Mouse (Mus musculus): ENCODE measurements around the gene Decr2. TPM values are rescaled to one million over a fixed set of nuclear protein-coding genes. Genes with fewer than 3 reads are reported as not detected.
"Not testable (repeated sequence)": the region's sequence is repeated elsewhere in the genome, so short reads cannot be mapped to it uniquely, and the experiment has no call there.

Decr2 gene
- total RNA-seq (2021), result 10 to 100 TPM in 1 of 2 experiments, 1 to 10 TPM in 1; 9.2 to 12.9 TPM
- long read RNA-seq, experiment 1, transcript Decr2-201 (9 exons, 2,224 nt), result major isoform, 12 of 18 reads
- long read RNA-seq, experiment 1, partial matches to known transcripts, result 0 of 18 reads
- long read RNA-seq, experiment 1, other reads (novel, unspliced or antisense), result 6 of 18 reads
- long read RNA-seq, experiment 2, transcript Decr2-201 (9 exons, 2,224 nt), result major isoform, 14 of 16 reads
- long read RNA-seq, experiment 2, partial matches to known transcripts, result 1 of 16 reads
- long read RNA-seq, experiment 2, other reads (novel, unspliced or antisense), result 1 of 16 reads

DNA sequence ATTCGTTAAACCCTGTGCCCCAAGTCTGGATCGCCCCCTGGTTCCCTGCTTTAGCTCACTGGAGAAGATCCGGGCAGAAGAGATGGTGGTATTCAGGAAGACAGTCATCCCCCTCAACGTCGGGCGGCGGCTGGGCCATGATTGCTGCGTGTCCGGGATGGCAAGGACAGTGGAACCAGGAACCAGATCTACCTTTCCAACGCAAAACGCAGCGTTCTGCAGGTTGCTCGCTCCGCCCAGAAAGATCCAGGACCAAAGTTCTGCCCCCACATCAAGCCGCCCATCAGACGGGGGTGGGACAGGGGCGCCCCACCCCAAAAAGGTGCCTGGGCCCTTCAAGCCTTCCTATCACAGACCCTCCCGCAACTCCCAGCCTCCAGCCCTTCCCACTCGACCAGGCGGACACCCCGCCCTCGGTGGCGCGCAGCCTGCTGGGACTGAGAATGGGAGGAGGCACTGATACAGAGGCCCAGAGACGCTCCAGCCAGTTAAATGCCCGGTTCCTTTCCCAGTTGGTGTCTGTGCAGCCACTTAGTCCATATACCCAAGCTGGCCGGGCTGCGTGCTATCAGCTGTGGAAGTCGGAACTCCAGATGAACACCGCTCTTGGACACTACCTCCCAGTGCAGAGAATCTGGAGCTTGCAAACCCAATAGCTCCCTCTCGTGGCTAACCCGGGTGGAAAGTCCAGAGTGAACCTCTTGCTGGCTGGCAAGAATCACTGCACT lies at the start of gene Decr2:
TSS of gene Decr2 (minus strand) at position 433 of the 728 bp plus-strand sequence.
- peak; percentile 62 to 86 for DNase-seq (ENCODE audit: low spot score in 2 of 2)

DNA sequence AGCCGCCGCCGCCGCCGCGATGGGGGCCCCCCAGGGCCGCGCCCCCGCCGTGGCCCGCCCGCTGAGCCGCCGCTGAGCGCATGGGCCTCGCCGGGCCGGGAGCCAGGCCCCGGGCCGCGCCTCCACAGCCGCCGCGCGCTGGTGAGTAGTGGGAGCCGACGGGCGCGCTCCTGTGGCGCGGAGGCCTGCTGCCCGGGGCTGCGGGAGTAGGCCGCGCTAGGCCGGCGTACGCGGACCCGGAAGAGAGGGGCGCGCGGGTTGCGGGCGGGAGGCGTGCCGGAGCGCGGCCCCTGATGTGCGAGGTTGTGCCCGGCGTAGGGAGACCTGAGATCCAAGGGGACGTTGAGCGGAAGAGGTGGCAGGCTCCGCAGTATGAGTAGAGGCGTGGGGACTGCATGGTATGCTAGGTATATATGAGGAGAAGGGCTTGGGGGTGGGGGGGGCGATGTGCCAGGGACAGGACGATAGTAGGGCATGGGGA lies 48.8 kb upstream of the Decr2 start:
- DNase-seq (ENCODE audit: low spot score in 2 of 2), result peak; percentile 47 to 68

DNA sequence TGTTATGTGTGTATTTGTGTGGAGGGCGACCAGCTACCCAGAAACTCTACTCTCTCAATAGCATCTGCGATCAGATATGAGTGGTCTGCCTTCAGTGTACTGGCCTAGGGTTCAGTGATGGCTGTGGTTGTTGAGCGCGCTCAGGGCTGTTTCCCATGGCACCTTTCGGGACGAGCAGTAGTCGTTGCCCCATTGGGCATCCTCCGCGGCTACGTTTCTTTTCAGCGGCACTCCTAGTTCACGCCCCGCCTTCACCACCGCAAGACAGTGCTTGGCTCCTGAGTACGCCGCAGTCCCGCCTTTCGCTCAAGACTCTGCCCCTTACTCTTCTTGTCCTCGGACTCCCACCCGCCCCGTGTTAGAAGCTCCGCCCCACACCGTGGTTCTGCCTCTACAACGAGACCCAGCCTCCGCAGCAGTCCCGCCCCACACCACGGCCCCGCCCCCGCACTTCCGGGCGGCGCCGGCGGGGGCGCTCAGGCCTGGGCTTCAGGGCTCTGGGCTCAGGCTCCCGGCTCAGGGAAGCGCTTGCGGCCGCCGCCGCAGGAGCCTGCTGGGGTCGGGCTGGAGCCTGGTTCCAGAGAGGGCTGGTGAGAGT lies 48.2 kb upstream of the Decr2 start, which contains the start of gene Axin1:
TSS of gene Axin1 (plus strand) at position 450 of the 598 bp plus-strand sequence.
- DNase-seq (ENCODE audit: low spot score in 2 of 2), result peak; percentile 82 to 92

DNA sequence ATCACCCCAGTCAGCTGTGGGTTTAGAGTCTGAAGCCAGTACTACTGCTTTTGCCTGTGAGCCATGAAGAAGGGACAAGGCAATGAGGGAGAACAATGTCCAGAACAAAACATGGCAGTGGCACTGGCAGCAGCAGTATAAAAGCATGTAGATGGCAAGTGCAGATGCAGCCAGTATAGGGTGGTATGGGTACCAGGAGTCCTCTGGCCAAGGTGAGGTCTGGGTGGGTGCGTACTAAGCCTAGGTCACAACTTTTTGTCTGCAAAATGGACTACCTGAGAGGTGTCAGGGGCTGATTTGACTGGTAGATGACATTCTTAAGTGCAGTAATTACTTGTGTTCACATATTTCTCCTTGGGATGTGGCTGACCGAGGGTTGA lies 47.6 kb upstream of the Decr2 start:
- no peak for DNase-seq (ENCODE audit: low spot score in 2 of 2)

DNA sequence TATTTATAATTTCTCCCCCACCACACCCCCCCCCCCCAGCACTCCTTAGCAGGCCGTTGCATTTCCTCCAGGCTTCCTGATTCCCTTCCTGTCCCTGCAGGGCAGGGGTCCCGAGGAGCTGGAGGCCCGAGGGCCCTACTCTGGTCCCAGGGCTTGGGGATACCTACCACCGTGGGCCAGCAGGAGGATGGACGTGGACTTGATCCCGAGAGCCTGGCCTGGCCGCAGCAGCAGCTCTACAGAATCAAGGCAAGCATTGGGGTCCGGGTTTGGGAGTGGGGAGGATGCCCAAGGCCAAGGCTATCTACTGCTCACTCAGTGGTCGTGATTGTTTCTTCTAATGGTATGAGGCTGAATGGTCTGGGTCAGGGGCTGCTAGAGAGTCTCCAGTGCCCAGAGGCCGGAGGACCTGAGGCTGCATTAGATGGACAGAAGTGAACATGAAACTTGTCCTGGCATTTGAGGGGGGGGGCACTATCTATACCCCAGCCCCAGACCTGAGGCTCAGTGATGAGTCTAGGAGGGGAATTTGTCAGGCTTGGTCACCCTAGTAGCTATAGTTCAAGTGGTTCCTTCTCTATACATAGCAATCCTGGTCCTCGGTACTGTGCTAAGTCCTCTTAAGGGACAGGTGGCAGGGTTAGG lies 47.1 kb upstream of the Decr2 start:
- DNase-seq (ENCODE audit: low spot score in 2 of 2), result no peak

DNA sequence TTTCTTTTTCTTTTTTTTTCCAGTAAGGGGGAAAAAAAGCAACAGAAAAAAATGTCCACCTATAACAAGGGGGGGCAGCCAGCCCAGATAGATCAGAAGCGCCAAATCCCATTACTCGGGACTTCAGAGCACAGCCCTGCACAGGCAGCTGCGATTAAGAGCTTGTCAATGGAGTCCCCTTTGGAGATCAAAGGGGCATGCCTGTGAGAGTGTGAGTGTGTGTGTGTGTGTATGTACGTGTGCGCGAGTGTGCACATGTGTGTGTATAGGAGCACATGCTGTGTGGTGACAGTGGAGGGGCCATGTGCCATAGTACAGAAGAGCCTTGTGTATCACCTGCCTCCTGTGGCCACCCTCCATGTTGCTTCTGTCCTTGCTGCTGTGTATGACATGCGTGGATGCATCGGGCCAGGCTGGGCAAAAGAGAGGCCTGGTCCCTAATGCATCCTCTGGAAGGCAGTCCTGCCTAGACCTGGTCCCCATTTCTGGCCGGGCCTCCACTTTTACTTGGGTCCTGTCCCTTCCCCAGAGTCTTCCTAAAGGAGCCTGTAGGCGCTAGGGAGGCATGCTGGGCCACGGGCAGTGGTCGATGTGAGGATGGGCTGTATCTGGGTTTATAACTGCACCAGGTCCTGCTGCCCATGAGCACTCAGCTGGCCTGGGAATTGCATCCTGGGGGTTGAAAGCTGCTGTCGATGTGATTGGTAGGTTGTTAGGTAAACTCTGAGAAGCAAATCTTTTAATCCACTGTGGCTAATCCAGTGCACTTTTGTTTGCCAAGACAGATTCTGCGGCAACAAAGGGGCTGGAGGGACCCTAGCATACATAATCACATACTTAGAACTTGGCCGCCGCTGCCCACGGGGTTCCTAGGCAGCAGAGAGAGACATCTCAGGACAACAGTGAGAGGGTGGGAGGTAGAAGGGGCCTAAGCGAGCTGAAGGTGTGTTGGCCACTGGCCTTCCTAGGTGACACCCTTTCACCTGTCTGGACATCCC lies 42.0 kb upstream of the Decr2 start:
- no peak for DNase-seq (ENCODE audit: low spot score in 2 of 2)

DNA sequence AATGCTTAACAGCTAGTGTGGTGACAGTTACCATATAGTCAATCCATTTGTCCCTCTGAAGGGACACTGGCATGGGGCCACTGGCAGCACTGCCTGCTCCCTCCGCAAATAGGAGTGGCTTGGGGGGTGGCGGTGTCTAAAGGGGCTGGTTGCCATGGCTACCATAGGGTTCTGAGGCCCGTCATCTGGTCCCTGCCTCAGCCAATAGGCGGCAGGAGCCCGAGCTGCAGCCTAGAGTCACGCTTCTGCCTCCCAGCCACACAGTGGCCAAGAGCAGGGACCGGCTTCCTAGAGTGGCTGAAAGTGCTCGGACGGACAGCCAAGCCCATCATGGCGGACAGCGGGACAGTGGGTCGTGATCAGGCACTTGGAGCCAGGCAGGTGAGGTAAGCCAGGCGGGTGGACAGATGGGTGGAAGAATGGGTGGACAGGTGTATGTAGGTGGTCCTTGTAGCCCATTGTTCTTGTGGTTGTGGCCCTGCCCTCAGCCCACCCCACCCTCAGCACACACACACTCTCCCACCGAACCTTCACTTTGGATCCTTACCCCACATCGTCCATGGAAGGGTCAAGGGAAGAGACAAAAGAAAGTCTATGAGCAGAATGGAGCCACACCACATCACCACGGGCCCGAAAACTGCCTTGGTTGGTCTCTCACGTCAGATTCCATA lies 41.1 kb upstream of the Decr2 start:
- DNase-seq (ENCODE audit: low spot score in 2 of 2), result no peak

DNA sequence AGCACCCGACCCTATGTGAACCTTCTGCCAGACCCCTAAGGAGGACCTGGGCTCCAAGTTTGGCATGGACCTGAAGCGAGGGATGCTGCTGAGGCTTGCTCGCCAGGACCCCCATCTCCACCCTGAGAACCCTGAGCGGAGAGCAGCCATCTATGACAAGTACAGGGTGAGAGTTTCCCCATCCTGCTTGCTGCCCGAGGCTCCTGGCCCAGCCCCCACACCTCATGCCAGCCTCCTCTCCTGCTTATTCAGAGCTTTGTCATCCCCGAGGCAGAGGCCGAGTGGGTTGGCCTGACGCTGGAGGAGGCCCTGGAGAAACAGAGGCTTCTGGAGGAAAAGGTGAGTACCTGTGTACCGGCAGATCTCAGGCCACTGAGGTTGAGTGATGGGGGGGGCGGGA lies 35.1 kb upstream of the Decr2 start:
- DNase-seq (ENCODE audit: low spot score in 2 of 2), result no peak

DNA sequence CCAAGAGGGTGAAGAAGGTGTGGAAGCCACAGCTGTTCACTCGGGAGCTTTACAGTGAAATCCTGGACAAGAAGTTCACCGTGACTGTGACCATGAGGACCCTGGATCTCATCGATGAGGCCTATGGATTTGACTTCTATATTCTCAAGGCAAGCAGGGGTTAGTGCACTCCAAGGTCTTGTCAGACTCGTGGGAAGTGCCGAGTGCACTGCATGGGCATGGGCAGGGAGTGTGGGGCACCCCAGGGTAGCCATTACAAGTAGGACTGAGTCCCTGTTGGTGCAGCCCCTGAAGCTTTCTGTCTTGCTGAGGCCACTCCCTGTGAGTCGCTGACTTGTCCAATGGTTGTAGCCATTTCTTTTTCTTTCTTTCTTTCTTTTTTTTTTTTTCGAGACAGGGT lies 34.4 kb upstream of the Decr2 start:
- no peak for DNase-seq (ENCODE audit: low spot score in 2 of 2)

DNA sequence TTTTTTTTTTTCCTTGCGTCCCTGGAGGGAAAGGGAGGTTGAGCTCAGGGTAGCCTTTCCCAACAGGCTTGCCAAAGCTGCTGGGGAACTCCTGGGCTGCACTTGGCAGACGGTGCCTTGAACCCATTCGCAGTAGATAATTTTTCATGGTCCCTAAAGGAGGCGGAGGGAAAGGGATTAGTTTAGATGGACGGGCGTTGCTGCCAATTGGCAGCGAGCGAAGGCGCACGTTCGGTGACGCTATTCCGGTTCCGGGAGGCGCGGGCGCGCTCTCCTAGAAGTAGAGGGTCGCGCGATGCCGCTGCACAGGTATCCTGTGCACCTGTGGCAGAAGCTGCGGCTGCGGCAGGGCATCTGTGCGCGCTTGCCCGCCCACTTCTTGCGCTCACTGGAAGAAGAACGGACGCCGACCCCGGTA lies 33.1 kb upstream of the Decr2 start, which contains the start of gene Mrpl28:
TSS of gene Mrpl28 (plus strand) at position 234 of the 418 bp plus-strand sequence.
- DNase-seq (ENCODE audit: low spot score in 2 of 2), result peak; percentile 90 to 96

DNA sequence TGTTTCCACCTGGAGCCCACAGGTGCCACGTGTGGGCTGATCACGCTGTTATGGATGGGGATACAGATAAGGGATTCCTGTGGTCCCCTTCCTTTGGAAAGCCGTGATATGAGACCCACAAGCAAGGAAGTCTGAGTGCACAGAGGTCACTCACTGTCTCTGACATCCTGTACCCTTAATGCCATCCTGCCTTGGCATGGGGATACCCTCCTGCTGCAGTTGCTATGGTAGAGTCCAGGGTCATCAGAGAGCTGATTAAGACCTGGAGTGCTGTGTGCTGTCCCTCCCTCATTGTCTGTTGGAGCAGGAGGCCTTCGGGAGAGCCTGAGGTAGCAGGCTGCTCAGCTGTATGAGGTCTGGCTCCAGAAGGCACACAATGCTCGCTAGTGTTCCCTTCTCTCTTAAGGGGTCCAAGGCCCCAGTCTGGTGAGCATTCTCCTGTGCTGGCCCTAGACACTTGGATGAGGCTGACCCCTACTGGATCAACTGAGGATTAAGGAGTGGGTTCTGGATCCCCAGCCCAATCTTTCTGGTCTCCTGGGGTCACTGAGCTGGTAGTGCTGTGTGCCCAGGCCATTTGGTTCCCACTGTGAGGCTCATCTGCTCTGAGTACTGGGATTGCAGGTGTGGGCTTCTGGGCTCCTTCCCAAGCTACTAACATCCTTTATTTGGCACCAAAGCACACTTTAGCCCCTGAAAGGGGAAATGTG lies 32.4 kb upstream of the Decr2 start:
- no peak for DNase-seq (ENCODE audit: low spot score in 2 of 2)

DNA sequence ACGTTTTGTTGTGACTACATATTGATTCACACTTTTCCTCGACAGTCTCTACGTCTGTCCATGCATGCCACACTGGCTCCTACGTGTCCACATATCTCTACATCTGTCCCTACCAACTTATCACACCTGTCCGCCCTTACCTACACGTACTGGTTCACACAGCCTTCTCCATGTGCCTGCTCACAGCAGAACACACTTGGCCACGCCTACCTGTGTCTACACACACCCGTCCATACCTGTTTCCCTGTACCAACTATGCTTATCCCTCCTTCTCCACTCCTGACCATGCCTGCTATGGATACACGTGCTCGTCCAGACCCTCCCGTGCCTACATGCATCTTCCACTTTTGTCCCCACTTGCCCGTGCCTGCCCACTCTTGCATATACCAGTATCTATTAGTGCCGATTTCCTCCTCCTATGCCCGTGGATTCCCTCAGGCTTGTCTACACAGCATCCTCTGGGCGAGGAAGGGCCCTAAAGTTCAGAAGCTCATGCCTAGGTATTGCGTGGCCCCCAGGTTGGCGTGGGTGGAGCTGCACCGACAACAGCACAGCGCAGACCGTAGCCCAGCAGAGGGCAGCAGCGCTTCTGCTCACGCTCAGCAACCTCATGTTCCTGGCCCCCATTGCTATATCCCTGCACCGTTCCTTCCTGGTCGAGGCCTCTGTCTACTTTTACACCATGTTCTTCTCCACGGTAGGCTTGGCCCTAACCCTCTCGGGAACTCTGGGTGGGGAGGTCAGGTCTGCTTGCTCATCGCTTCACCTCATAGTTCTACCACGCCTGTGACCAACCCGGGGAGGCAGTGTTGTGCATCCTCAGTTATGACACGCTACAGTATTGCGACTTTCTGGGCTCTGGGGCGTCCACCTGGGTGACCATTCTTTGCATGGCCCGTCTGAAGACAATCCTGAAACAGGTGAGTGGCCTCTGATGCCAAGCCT lies 29.9 kb upstream of the Decr2 start:
- DNase-seq (ENCODE audit: low spot score in 2 of 2), result peak in 1 of 2 experiments; percentile 44

DNA sequence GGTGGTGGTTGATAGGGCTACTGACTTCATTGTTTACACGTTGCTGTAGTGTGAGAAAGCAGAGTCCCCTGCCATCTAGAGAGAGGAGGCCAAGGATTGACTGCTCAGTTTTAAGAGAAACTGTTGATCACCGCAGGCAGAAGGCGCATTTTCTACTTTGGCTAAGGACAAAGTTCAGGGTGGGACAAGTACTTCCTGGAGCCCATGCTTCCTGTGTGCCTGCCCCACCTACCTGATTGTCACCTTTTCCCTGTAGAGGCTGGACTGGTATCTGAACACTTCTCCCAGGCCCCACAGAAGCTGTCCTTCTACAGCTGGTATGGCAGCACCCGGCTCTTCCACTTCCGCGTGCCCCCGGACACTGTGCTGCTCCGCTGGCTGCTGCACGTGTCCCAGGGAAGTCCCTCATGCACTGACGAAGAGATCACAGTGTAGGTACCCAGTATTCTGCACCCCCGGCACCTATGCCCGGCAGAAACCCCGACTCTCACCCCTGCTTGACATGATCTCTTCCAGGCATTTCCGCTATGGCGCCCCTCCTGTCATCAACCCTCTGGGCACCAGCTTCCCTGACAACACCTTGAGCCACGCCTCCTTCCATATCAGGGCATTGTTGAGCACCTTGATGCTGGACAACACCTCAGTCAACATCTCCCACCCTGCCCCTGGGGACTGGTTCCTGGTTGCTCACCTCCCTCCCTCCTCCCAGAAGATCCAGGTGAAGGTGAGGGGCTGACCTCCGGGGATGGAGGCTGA lies 26.5 kb upstream of the Decr2 start:
- no peak for DNase-seq (ENCODE audit: low spot score in 2 of 2)

DNA sequence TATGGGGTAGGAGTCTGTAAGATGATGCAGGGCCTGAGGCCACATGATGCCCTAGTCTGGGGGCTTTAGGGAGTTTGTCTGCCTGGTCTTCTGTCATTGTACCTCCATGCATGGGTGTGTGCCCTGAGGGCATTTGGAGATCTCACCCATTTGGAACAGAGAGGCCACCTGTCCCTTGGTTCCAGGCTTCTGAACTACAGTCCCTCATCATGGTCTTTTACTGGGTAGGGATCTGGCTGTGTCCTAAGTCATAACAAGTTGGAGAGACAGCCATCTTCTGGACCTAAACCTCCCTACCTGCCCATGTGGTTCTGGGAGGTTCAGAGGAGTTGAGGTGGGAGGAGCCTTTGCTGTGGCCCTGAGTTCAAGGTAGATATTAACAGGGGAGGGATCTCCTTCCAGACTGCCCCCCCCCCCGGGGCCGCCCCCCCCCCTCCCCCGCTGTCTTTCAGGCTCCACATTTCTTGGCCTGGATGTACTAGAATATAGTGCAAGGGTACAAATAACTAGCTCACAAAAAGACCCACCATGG lies 25.9 kb upstream of the Decr2 start:
- DNase-seq (ENCODE audit: low spot score in 2 of 2), result no peak

DNA sequence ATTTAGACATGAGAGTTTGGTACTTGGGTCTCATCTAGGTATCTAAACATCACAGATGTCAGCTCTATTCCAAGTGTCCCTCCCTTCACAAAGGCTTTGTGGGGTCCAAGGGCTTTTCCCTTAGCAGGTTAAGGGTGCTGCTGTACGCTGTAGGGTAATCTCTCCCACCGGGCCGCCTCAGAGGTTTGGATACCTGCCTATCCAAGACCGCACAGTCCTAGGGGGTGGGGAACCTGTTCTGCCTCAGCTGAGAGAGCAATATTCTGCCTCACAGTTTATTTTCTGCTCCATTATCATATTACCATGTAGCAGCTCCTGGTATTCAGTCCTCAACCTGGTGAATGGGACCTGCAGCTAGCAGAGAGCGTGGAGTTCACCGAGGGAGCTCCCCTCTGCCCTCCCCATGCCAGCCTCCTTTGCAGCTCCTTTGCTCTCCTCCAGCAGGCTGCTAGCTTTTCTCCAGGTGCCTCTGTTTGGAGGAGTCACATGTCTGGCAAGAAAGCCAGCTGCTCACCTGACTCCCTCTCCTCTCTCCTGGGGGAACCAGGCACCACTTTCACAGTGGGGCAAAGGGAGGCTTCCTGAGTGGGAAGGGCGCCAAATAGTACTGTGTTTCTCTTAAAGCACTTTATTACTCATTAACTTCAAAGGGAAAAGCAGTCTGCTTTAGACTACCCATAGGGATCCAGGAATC lies 25.2 kb upstream of the Decr2 start:
- no peak for DNase-seq (ENCODE audit: low spot score in 2 of 2)

DNA sequence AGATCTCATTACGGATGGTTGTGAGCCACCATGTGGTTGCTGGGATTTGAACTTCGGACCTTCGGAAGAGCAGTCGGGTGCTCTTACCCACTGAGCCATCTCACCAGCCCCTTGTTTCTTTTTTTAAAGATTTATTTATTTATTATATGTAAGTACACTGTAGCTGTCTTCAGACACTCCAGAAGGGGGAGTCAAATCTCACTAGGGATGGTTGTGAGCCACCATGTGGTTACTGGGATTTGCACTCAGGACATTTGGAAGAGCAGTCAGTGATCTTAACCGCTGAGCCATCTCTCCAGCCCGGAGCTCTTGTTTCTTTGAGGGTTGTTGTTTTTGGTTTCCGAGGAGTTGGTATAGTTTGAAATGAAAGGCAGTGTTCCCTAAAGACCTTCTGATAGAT lies 24.3 kb upstream of the Decr2 start:
- not testable (repeated sequence) for DNase-seq (ENCODE audit: low spot score in 2 of 2)

All from gastrocnemius, postnatal 4 days (tissue).